Mouse (Mus musculus) liver, embryonic 14.5 days (tissue): ENCODE data around the gene Chrm4. TPM values are rescaled to one million over a fixed set of nuclear protein-coding genes. Genes with fewer than 3 reads are reported as not detected.

Experiments used
- ATAC-seq: fragments of 200-750 bp; cut with Nextera tagmentation; 2 replicates; pipeline ENCODE4 v1.8.0; 2017; ENCODE audit warnings: moderate number of reproducible peaks, mild to moderate bottlenecking, moderate library complexity; ENCODE audit not compliant: insufficient read depth
- DNase-seq, 3 experiments: peaks; one replicate each; pipeline ENCODE4 v3.0.0-alpha.2; 2012 to 2013; ENCODE audit warnings: low read depth in 3 of 3, low spot score in 3 of 3
- H3K27ac ChIP-seq: fragments of 300-500 bp; sonication (generic); 2 replicates; pipeline ENCODE4 v1.5.1; 2014; ENCODE audit warnings: moderate library complexity, mild to moderate bottlenecking, control low read depth, inconsistent platforms
- H3K27me3 ChIP-seq: fragments of 300-500 bp; sonication (generic); 2 replicates; pipeline ENCODE4 v1.6.1; 2014; ENCODE audit warnings: mild to moderate bottlenecking, low read length, moderate library complexity; ENCODE audit not compliant: control insufficient read depth, insufficient read depth
- H3K36me3 ChIP-seq: fragments of 300-500 bp; sonication (generic); replicated peaks from 2 replicates; pipeline ENCODE4 v1.6.1; 2014; ENCODE audit warnings: low read depth; ENCODE audit not compliant: control insufficient read depth, insufficient read depth
- H3K4me1 ChIP-seq, 2 experiments: fragments of 200-500 bp in 1 of 2; fragments of 300-500 bp in 1 of 2; sonication (generic) in 1 of 2; replicated peaks; 2 replicates each; pipeline ENCODE4 v1.6.1; 2012 to 2014; ENCODE audit warnings: antibody characterized with exemption in 1 of 2, inconsistent platforms in 1 of 2, low read length in 1 of 2; ENCODE audit not compliant: control insufficient read depth in 2 of 2, insufficient read depth in 2 of 2
- H3K4me2 ChIP-seq: fragments of 300-500 bp; sonication (generic); 2 replicates; pipeline ENCODE4 v1.6.1; 2014; ENCODE audit warnings: low read depth, mild to moderate bottlenecking, control low read depth, moderate library complexity
- H3K4me3 ChIP-seq, 2 experiments: fragments of 200-500 bp in 1 of 2; fragments of 300-500 bp in 1 of 2; sonication (generic) in 1 of 2; 2 replicates each; pipeline ENCODE4 v1.5.1; 2012 to 2014; ENCODE audit warnings: low read depth in 2 of 2, low read length in 2 of 2, mild to moderate bottlenecking in 2 of 2, control low read depth in 1 of 2, inconsistent platforms in 1 of 2, moderate library complexity in 1 of 2; ENCODE audit not compliant: insufficient read depth in 1 of 2
- H3K9ac ChIP-seq: fragments of 300-500 bp; sonication (generic); replicated peaks from 2 replicates; pipeline ENCODE4 v1.6.1; 2014; ENCODE audit warnings: mild to moderate bottlenecking, control low read depth, moderate library complexity
- H3K9me3 ChIP-seq: fragments of 300-500 bp; sonication (generic); 2 replicates; pipeline ENCODE4 v1.6.1; 2016; ENCODE audit warnings: low read length, mixed read lengths; ENCODE audit not compliant: control insufficient read depth
- CTCF ChIP-seq: IDR thresholded peaks from 2 replicates; pipeline ENCODE4 v1.5.1; 2016; ENCODE audit warnings: antibody characterized with exemption, low read depth, control low read depth
- EP300 ChIP-seq: IDR thresholded peaks from 2 replicates; pipeline ENCODE4 v1.6.1; 2016; ENCODE audit warnings: antibody characterized with exemption, low read depth
- WGBS: fragments of 180-500 bp; shearing (Covaris S2); extraction: QIAGEN DNeasy Blood & Tissue Kit; methylation state at CpG from one replicate; pipeline ENCODE4 v1.1.7; 2014; ENCODE audit not compliant: insufficient replicate concordance; 5-methylcytosine and 5-hydroxymethylcytosine counted together
- polyA plus RNA-seq, 2 experiments: library from polyadenylated mRNA; depleted of rRNA in 1 of 2; stranded (reverse) in 1 of 2; unstranded in 1 of 2; fragments of >200 nt; fragmentation: Nextera tagmentation in 1 of 2; extraction: Ambion mirVana in 1 of 2; gene quantifications; 2 replicates each; pipeline versions ENCODE4 v1.2.1 to v1.2.3; 2012 to 2014

The Chrm4 gene
- polyA plus RNA-seq, 2 experiments, result 0.06 TPM; not detected in 1

DNA sequence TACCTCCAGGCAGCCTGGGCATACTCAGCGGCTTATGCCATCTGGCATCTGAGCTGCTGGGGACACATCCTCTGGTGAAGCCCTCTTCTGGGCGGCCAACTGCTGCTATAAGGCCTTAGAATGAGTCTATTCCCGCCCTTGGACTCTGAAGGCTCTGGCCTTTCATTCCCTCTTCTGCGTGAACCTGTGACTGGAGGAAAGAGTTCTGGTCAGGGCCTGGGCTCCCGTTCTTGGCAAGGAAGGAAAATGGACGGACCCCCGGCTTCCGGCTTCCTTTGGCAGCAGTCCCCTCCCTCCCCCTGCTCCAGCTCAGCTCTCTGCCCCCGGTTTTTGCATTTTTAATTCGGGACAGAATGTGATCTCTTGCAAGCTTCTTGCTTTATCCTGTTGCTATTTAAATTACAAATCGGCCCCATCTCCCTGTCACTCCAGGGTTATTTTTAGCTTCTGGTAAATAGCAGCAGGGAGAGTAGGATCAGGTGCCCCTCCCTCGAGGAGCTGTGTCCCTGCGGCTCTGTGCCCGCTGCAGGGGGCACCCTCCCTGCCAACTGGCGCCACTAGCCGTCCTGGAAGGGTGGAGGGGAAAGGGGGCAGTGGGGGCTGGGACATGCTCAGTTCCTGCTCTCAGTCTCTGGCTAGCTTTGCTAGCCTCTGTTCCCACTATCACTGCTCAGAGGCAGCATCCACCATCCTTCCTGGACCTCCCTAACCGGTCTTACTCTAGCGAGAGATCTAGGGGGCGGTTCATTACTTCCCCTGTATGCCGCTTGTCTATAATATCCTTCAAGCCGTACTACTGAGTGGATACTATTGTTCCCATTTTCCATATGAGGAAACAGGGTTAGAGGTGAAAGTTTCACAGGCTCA, 44.4 kb downstream of the Chrm4 start:
- whole genome bisulfite sequencing, result 16% methylated on average over 21 of the region's 21 CpGs
- no peak for DNase-seq
- H3K9ac ChIP-seq, result no peak overlapping the region

GRCm38 (mm10) chr2:91972121-91972566, 45.1 kb downstream of the Chrm4 start:
- no peak for DNase-seq
- H3K27me3 ChIP-seq, result peaks cover 67% of the 10 kb centered on the region
- TF ChIP-seq EP300, result no peak
- TF ChIP-seq CTCF, result no peak

More for the DNA sequence above, 44.4 kb downstream of the Chrm4 start:
- Histone ChIP-seq H3K4me3 (no peak overlapping the region), H3K4me2 (no peak overlapping the region; the same call in 1 of the 2 replicates), H3K9me3 (no peaks in the 10 kb centered on the region), H3K4me1 (peaks cover 0 to 7% of the 10 kb centered on the region in 2 experiments; a peak in 2 of 4 replicates), H3K27me3 (peaks cover 60% of the 10 kb centered on the region), H3K36me3 (no peaks in the 10 kb centered on the region), H3K27ac (no peak overlapping the region; the same call in 1 of the 2 replicates)
- TF ChIP-seq CTCF (no peak), EP300 (no peak)
- peak; percentile 62 for ATAC-seq

GRCm38 (mm10) chr2:91973416-91974135, 46.5 kb downstream of the Chrm4 start:
- peaks cover 74% of the 10 kb centered on the region for H3K27me3 ChIP-seq
- H3K9ac ChIP-seq, result no peak overlapping the region
- no peak for ATAC-seq
- H3K4me3 ChIP-seq, result no peak overlapping the region
- no peak overlapping the region for H3K27ac ChIP-seq
- DNase-seq, result no peak
- no peak overlapping the region for H3K4me2 ChIP-seq
- H3K9me3 ChIP-seq, result no peaks in the 10 kb centered on the region
- TF ChIP-seq CTCF, result no peak
- TF ChIP-seq EP300, result no peak
- WGBS, result 37% methylated on average over 7 of the region's 7 CpGs
- no peaks in the 10 kb centered on the region for H3K36me3 ChIP-seq
- H3K4me1 ChIP-seq, result peaks cover 0 to 11% of the 10 kb centered on the region in 2 experiments; a peak in 3 of 4 replicates

More at GRCm38 (mm10) chr2:91972121-91972566, 45.1 kb downstream of the Chrm4 start:
- Histone ChIP-seq H3K9ac (no peak overlapping the region), H3K4me3 (no peak overlapping the region), H3K9me3 (no peaks in the 10 kb centered on the region), H3K27ac (no peak overlapping the region), H3K36me3 (no peaks in the 10 kb centered on the region), H3K4me2 (no peak overlapping the region; the same call in 1 of the 2 replicates), H3K4me1 (peaks cover 0 to 7% of the 10 kb centered on the region in 2 experiments; a peak in 2 of 4 replicates)
- ATAC-seq, result peak; percentile 60
- 10% methylated on average over 13 of the region's 13 CpGs for WGBS

- no peaks in the 10 kb centered on the region for H3K9me3 ChIP-seq
- peak within 1 kb of the TSS in 1 of 2 experiments; percentile 4; a peak in 2 of 4 replicates for H3K4me3 ChIP-seq
- peak within 1 kb of the TSS; percentile 37 for H3K4me2 ChIP-seq
- H3K9ac ChIP-seq, result no peak within 1 kb of the TSS
- DNase-seq, result no peak
- ATAC-seq, result no peak
- peaks cover 0 to 11% of the 10 kb centered on the region in 2 experiments; a peak in 3 of 4 replicates for H3K4me1 ChIP-seq
- TF ChIP-seq CTCF (no peak), EP300 (no peak)
- H3K36me3 ChIP-seq, result no peaks in the 10 kb centered on the region
- peaks cover 73% of the 10 kb centered on the region for H3K27me3 ChIP-seq
- no peak within 1 kb of the TSS for H3K27ac ChIP-seq
- WGBS, result 3% methylated on average over 78 of the region's 79 CpGs
Observed at GRCm38 (mm10) chr2:91975581-91976541, 48.8 kb downstream of the Chrm4 start, which contains the start of gene Dgkz. Dgkz (minus strand) TSS chr2:91975864.
